Mouse (Mus musculus) lung, adult 2 months (tissue): ENCODE measurements at regions not wholly inside any gene's neighbourhood (a gene's known extent, or its start where the extent isn't known, plus 50 kb on each side); places are given as distances from the start of the nearest gene placed in this dataset.

Source experiments
- CTCF ChIP-seq: fragments of 200-500 bp; IDR thresholded peaks from 2 replicates; pipeline ENCODE4 v1.5.1; 2011; ENCODE audit warnings: mild to moderate bottlenecking, low read length, control low read depth; ENCODE audit not compliant: insufficient read depth
- POLR2A ChIP-seq: fragments of 200-500 bp; IDR thresholded peaks from 2 replicates; pipeline ENCODE4 v1.6.1; 2011; ENCODE audit warnings: low read depth, mild to moderate bottlenecking, control low read depth, low read length, borderline replicate concordance; ENCODE audit errors: extremely low read depth

DNA sequence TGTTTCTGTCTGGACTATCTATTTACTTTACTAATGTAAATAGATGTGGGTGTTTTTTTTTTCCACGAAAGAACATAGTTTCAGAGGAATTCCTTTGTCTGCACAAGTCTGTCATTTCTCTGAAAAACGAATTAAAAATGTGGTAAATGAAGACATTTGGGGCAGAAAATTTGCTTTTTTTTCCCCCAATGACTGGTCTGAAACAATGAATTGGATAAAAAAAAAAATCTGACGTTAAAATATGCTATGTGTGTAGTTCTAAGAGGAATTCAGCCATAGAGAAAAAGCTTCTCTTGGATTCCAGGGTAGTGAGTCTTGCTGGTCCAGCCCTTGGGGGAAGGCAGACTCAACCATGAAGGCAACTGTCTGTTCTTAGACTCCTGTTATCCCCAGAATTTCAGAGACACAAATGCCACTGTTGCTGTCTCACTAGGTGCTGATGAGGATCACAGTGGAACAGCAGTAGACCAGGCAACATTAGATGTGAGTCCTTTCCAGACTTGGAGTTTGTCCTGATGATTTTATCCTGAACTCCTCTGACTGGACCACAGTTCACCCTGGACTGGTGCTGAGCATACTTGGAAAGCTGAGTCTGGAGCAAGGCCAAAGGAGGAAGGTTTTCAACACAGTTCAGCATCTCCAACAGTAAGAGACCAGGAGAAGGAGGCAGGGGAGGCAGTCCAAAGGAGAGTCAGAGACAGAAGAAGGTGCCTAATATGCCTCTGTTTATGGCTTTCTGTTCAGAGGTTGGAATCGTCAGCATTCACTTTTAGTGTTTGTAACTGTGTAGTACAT lies 162.3 kb upstream of the Foxq1 start:
- TF ChIP-seq POLR2A (no peak), CTCF (no peak)
